Mouse (Mus musculus) cerebellum, adult 9-10 months (tissue): Measurements from ENCODE around the gene Ccdc141.

Source experiments
- DNase-seq: peaks from one replicate; pipeline ENCODE4 v3.0.0; 2022

Ccdc141 gene

GRCm38 (mm10) chr2:77170633-77171105 lies at the start of gene Ccdc141:
Ccdc141 (minus strand) TSS chr2:77170636.
- DNase-seq, result no peak

DNA sequence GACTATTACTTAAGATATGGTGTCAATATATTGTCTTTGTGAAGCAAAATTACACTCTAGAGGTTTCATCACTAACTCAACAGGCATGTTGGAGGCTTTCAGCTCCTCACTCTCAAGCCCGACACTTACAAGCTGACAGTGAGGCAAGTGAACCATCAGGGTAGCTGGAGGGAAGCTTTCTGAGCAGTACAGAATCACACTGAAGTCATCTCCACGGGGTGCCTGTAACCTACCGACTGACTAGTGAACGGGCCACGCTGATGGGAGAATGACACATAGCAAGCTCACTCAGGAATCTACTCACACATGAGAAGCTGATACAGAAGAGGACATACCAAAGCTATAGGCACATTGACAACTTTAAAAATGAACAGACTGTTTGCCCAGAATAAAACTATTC lies 42.4 kb upstream of the Ccdc141 start:
- DNase-seq, result no peak

- DNase-seq, result no peak
These were observed 36.5 kb upstream of the Ccdc141 start for GRCm38 (mm10) chr2:77206951-77207350.

DNA sequence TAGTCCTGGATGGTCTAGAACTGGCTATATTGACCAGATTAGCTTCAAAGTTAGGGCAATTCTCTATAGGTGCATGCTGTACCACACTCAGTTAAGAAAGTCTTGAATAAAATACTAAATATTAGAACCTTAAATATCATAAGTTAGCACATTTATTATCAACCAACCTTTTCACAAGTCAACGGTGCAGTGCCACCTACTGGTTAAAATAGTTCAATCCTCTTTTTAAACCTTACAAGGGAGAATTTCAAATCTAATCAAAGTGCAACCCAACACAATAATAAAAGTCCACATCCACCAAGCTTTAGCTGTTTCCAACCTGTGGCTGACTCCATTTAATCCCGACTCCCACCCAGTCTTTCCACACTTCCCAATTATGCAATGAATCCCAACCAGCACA lies 33.5 kb upstream of the Ccdc141 start:
- DNase-seq, result peak; percentile 38

DNA sequence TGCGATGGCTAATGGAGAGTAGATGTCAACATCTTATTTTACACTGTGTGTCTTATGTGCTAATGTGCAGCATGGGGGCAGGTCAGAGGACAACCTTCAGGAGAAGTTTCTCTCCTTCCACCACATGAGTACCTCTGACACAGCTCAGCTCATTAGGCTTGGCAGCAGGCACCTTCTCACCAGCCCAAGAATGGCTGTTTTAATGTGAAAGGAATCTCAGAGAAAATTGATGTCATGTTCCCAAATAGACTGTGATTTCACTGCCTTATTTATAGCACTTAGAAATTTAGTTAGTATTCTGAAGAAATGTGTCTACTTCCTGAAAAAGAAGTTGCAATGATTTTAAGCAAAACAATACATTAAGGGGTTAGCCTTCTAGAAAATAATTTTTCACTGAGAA lies 31.5 kb upstream of the Ccdc141 start:
- DNase-seq, result no peak

- no peak for DNase-seq
These were observed 30.6 kb upstream of the Ccdc141 start for GRCm38 (mm10) chr2:77200958-77201614.

GRCm38 (mm10) chr2:77200379-77200778 lies 29.9 kb upstream of the Ccdc141 start:
- DNase-seq, result no peak

- no peak for DNase-seq
These were observed 27.8 kb upstream of the Ccdc141 start for GRCm38 (mm10) chr2:77198246-77198645.

- DNase-seq, result no peak
These were observed 26.4 kb upstream of the Ccdc141 start for GRCm38 (mm10) chr2:77196819-77197218.

DNA sequence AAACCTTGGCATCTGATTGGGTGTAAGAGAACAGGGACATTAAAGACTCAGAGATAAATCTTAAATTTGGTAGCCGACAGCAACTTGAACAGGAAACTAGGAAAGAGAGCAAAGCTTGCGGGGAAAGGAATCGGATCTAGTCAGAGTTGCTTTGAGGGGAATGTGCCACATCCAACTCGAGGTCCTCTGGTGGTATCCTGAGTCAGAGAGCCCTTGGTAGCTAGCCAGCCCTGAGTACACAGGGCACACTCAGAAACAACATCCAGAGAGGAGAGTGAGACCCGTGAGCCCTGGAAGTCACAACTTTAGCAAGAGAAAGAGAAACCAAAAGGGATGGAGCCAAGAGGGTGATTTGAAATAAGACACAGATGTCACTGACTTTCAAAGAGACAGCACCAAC lies 24.6 kb upstream of the Ccdc141 start:
- DNase-seq, result no peak

DNA sequence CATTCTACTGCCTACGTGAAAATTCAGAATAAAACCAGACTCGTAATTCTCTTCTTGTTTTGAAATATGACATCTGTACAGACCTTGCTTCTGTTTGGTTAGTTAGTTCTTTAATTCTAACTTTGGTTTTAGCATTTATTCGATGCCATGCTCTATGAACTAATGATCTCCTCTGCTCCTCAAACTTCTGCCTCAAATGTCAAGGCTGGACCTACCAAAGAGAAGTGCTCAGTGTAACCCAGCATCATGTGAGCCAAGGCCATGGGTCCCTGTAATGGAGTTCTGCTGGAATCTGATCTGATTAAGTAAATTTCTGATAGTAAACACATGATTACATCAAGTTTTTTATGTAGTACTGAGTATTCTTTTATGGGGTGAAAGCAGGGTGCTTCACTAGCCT lies 21.4 kb upstream of the Ccdc141 start:
- DNase-seq, result no peak

- DNase-seq, result no peak
These were observed 20.5 kb upstream of the Ccdc141 start for GRCm38 (mm10) chr2:77190891-77191290.

DNA sequence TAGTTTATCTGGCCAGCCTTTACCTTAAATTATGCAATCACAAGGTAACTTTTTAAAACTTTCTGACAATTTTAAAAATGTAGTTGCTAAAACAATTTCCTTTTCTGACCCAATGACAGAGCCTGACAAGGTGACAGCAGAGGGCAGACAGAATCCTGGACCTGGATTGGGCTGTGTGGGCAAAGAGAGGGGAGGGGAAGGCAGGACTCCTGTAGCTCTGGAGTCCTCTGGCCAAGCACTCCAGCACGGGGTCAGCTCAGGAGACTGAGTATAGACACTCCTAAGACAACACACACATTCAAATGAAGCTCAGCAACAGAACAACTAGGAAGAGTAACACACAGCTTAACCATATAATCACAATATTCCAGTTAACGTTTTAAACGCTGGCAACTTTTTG lies 19.9 kb upstream of the Ccdc141 start:
- no peak for DNase-seq

DNA sequence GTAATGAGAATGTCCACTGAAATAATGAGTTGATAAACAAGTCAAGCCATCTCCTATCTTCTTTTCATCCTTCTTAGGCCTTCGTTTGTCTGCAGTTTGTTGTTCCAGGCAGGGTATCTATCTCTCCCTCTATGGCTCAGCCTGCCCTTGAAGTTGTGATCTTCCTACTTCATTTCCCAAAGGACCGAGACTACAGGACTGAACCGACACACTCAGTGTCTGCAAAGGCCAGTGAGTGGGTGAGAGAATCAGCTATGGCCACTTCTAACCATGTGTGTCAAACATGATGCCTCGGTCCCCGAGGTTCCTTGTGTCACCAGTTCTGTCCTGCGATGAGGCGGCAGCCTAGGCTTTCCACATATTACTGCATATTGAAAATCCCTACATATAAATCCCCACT lies 19.2 kb upstream of the Ccdc141 start:
- no peak for DNase-seq

DNA sequence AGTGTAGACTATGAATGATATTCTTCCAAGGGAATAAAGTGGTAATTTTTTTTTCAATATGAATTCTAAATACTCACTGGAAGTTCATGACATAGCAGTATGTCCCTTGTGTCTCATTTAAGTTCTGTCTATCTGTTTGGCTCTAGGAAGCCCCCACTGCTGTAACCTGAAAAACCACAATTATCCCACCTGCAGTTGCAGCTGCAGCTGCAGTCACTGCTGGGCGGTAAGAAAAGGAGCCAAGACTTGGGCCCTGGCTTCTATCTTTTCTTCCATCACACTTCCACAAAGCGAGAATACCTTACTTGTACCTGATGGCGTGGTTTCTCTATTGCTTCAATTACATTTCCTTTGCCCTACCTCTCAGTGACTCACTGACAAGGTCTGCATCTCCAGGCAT lies 17.1 kb upstream of the Ccdc141 start:
- DNase-seq, result no peak

GRCm38 (mm10) chr2:77186912-77187311 lies 16.5 kb upstream of the Ccdc141 start:
- DNase-seq, result no peak

GRCm38 (mm10) chr2:77184049-77184571 lies 13.7 kb upstream of the Ccdc141 start:
- no peak for DNase-seq

GRCm38 (mm10) chr2:77183646-77184045 lies 13.2 kb upstream of the Ccdc141 start:
- no peak for DNase-seq

GRCm38 (mm10) chr2:77182996-77183380 lies 12.6 kb upstream of the Ccdc141 start:
- no peak for DNase-seq

DNA sequence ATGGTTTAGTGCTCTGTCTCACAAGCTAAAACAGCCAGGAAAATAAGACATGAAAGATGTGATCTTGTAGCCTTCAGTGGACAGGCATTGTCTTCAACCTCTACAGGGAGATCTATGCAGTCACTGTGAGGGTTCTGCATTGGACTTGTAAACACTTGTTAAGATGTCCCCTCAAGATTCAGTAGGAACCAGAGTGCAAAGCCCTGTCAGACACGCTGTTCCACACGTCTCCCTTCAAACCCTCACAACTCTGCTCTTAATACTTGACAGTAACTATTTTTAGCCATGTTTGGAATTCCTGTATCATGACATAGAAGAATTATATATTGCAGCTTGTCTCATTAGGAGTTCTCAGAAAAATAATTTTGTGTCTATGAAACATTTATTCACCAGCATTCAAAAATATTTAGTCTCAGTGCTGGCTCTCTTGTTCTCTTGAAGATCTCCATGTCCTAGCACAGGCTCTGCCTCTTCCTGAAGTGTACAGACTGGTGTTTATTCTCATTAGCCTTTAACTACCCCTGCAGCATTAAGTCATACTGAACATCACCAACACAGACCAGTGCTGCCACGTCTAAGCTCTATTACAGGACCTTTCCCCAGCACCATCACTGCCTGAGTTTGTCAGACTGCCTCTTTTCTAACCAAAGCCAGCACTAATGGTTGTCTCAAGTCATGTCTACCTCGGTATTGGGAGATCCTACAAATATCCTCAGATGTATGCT lies 12.0 kb upstream of the Ccdc141 start:
- DNase-seq, result no peak

DNA sequence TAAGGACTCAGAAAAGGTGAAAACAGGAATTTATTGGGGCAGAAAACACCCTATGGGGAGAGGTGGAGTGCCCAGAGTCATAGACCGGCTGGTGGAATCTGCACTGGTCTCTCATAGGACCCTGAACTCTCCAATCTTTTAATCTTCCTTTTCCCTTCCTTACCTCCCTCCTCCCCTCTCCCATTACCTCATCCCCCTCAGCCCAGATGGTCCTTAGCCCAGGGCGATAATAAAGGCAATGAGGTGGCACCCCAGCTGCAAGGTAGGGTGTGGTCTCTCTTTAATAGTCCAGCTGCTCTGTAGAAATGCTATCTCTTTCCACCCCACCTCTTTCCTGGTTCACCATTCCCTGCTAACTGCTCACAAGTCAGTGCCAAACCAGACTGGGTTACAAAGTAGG lies 7.0 kb upstream of the Ccdc141 start:
- DNase-seq, result no peak

DNA sequence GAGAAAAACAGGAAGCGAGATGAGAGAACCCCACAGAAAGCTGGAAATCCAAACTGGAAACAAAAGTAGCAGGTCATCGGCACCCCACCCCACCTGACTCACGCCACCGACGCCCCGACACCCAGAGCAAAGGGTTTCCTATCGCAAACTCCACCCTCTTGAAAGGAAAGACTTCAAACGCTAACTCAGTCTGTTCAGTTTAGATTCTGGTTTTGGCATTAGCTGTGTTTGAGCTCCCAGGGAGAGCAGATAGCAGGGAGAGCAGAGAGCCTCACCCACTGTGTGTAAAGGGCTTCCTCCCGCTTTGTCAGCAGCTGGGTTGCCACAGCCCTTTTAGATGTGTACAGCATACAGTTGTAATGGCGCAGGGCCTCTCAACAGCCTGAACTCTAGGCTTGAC lies 6.0 kb upstream of the Ccdc141 start:
- DNase-seq, result no peak

- no peak for DNase-seq
These were observed 5.0 kb upstream of the Ccdc141 start for GRCm38 (mm10) chr2:77175411-77175810.

GRCm38 (mm10) chr2:77174313-77174712 lies 3.9 kb upstream of the Ccdc141 start:
- no peak for DNase-seq
